ENCODE assay signal across 8 mouse cellular contexts in the genomic region with DNA sequence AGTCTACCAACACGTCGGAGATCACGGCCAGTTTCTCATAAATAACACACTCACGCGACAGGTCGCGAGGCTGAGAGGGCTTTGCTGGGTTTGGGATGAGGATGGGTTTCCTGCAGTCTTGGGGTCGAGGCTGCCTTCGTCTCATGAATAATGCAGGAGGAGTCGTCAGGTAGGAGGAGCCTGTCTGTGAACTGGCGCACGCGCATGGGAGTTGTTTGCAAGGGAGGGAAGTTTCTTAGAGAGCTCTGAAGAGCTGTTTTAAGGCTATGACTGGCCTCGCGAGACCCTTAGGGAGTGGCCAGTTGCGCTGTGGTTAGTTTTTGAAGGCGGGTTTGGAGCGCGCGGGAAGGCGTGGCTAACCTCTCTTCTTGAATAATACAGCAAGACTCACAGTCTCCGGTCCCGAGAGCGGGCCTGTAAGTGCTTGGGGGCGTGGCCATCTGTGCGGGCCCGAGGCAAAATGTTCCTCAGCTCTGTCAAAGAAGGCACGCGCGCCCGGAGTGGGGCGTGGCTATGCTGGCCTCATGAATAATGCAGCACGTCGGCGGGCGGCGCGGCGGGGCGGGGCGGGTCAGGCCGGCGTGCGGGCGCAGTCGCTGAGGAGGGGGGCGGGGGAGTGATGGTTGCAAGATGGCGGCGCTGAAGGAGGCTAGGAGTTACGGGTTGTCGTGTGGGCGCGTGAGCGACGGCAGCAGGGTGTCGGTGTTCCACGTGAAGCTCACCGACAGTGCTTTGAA. TPM values are rescaled to one million over a fixed set of nuclear protein-coding genes. Genes with fewer than 3 reads are reported as not detected.
DNase-seq lines count a peak whose midpoint lies in the region; ATAC-seq and TF ChIP-seq lines count a peak whose summit lies in the region.

Gene Ell (plus strand): TSS at position 381 of the 737 bp plus-strand sequence.

- no peak for TF ChIP-seq EP300 in CH12.LX (IDR thresholded peaks at IDR 0.05; ENCODE audit: low read length)

- H3K27ac ChIP-seq in CH12.LX (ENCODE audit: insufficient read depth, low read depth): peak within 1 kb of the TSS; percentile 91
- H3K27ac ChIP-seq in forebrain, embryonic 11.5 days (ENCODE audit: low read depth, low read length): peak within 1 kb of the TSS; percentile 85
- peak within 1 kb of the TSS; percentile 99 for H3K27ac ChIP-seq in heart, embryonic 16.5 days (ENCODE audit: low read length)
- H3K27ac ChIP-seq in liver, embryonic 15.5 days (replicated peaks): peak within 1 kb of the TSS; percentile 100
- peak within 1 kb of the TSS; percentile 81 for H3K27ac ChIP-seq in neural tube, embryonic 12.5 days

- in situ Hi-C loops in CH12.LX (cut with MboI; ENCODE audit: low pct_ligation_motif_present, low pct_unique_long_range_greater_than_20kb, low sequenced_read_pairs): no loop called here

- dilution Hi-C loops in CH12.LX (cut with MboI; ENCODE audit: extremely low pct_ligation_motif_present, extremely low pct_unique_long_range_greater_than_20kb, low sequenced_read_pairs): no loop called here

- H3K4me3 ChIP-seq in CH12.LX (replicated peaks in 1 of 3; ENCODE audit: low read depth in 2 of 3, low read length in 2 of 3, poor library complexity in 1 of 3): peak within 1 kb of the TSS; percentile 93 to 94 (median 94)
- H3K4me3 ChIP-seq in forebrain, embryonic 11.5 days (ENCODE audit: low read depth, low read length): peak within 1 kb of the TSS; percentile 78
- H3K4me3 ChIP-seq in heart, embryonic 16.5 days (ENCODE audit: low read length): peak within 1 kb of the TSS; percentile 94
- H3K4me3 ChIP-seq in liver, embryonic 15.5 days (replicated peaks): peak within 1 kb of the TSS; percentile 94
- peak within 1 kb of the TSS; percentile 73 for H3K4me3 ChIP-seq in neural tube, embryonic 12.5 days

- peak within 1 kb of the TSS; percentile 79 for H3K4me2 ChIP-seq in CH12.LX (ENCODE audit: insufficient read depth, low read depth, poor library complexity, severe bottlenecking)
- H3K4me2 ChIP-seq in forebrain, embryonic 11.5 days (ENCODE audit: low read depth, low read length, severe bottlenecking): peak within 1 kb of the TSS; percentile 96
- peak within 1 kb of the TSS; percentile 98 for H3K4me2 ChIP-seq in heart, embryonic 16.5 days (ENCODE audit: low read depth, low read length)
- peak within 1 kb of the TSS; percentile 99 for H3K4me2 ChIP-seq in liver, embryonic 15.5 days
- peak within 1 kb of the TSS; percentile 81 for H3K4me2 ChIP-seq in neural tube, embryonic 12.5 days (replicated peaks)

- no peaks in the 10 kb centered on the region for H3K9me3 ChIP-seq in CH12.LX (replicated peaks; ENCODE audit: low read length)
- H3K9me3 ChIP-seq in forebrain, embryonic 11.5 days (ENCODE audit: control insufficient read depth, low read length): no peaks in the 10 kb centered on the region
- no peaks in the 10 kb centered on the region for H3K9me3 ChIP-seq in heart, embryonic 16.5 days (replicated peaks; ENCODE audit: control insufficient read depth, low read length)
- H3K9me3 ChIP-seq in liver, embryonic 15.5 days (replicated peaks): no peaks in the 10 kb centered on the region
- no peaks in the 10 kb centered on the region for H3K9me3 ChIP-seq in neural tube, embryonic 12.5 days

- peak; percentile 90 for ATAC-seq in forebrain, embryonic 11.5 days (replicated peaks; ENCODE audit: low FRiP score)
- peak; percentile 89 for ATAC-seq in heart, embryonic 16.5 days (replicated peaks; ENCODE audit: extremely low read depth, insufficient read depth, low FRiP score)
- peak; percentile 79 for ATAC-seq in liver, embryonic 15.5 days (ENCODE audit: insufficient read depth)
- peak; percentile 88 for ATAC-seq in neural tube, embryonic 12.5 days (ENCODE audit: low FRiP score, low read depth)

- WGBS in forebrain, embryonic 11.5 days: under 1% methylated on average over 58 of the region's 58 CpGs
- WGBS in heart, embryonic 16.5 days: under 1% methylated on average over 57 of the region's 58 CpGs
- WGBS in liver, embryonic 15.5 days (ENCODE audit: insufficient replicate concordance): under 1% methylated on average over 58 of the region's 58 CpGs
- WGBS in neural tube, embryonic 12.5 days: 1% methylated on average over 58 of the region's 58 CpGs

- TF ChIP-seq POLR2A in CH12.LX (IDR thresholded peaks at IDR 0.05; ENCODE audit: low read depth, low read length): peak; percentile 75

- peaks cover 11 to 46% of the 10 kb centered on the region in 2 experiments for H3K4me1 ChIP-seq in CH12.LX (ENCODE audit: control insufficient read depth in 1 of 2, insufficient read depth in 2 of 2)
- peaks cover 9% of the 10 kb centered on the region; the same call in 1 of the 2 replicates for H3K4me1 ChIP-seq in forebrain, embryonic 11.5 days (replicated peaks; ENCODE audit: control insufficient read depth, insufficient read depth, low read length)
- H3K4me1 ChIP-seq in heart, embryonic 16.5 days (ENCODE audit: control insufficient read depth, insufficient read depth, low read length): peaks cover 26% of the 10 kb centered on the region
- peaks cover 61% of the 10 kb centered on the region for H3K4me1 ChIP-seq in liver, embryonic 15.5 days (replicated peaks)
- H3K4me1 ChIP-seq in neural tube, embryonic 12.5 days: peaks cover 26% of the 10 kb centered on the region

- H3K9ac ChIP-seq in CH12.LX (ENCODE audit: insufficient read depth, low read depth): peak within 1 kb of the TSS; percentile 90
- H3K9ac ChIP-seq in forebrain, embryonic 11.5 days (ENCODE audit: low read length): peak within 1 kb of the TSS; percentile 85
- H3K9ac ChIP-seq in heart, embryonic 16.5 days (ENCODE audit: low read length): peak within 1 kb of the TSS; percentile 95
- peak within 1 kb of the TSS; percentile 94 for H3K9ac ChIP-seq in liver, embryonic 15.5 days
- H3K9ac ChIP-seq in neural tube, embryonic 12.5 days: peak within 1 kb of the TSS; percentile 79

- no peak for TF ChIP-seq RAD21 in CH12.LX (IDR thresholded peaks at IDR 0.05; ENCODE audit: low read depth, low read length)

- no peaks in the 10 kb centered on the region for H3K27me3 ChIP-seq in CH12.LX (replicated peaks)
- no peaks in the 10 kb centered on the region for H3K27me3 ChIP-seq in forebrain, embryonic 11.5 days (ENCODE audit: control insufficient read depth, insufficient read depth, low read length)
- no peaks in the 10 kb centered on the region for H3K27me3 ChIP-seq in heart, embryonic 16.5 days (ENCODE audit: control insufficient read depth, insufficient read depth, low read length)
- no peaks in the 10 kb centered on the region for H3K27me3 ChIP-seq in liver, embryonic 15.5 days
- H3K27me3 ChIP-seq in neural tube, embryonic 12.5 days (replicated peaks): no peaks in the 10 kb centered on the region

- no peak for TF ChIP-seq CTCF in CH12.LX (conservative IDR thresholded peaks at IDR 0.05 in 1 of 2, IDR thresholded peaks at IDR 0.05 in 1 of 2; ENCODE audit: low read depth in 2 of 2, low read length in 2 of 2)

- peak; percentile 99 for DNase-seq in CH12.LX (ENCODE audit: extremely low read depth)
- peak; percentile 100 for DNase-seq in c-Kit-positive CD71-positive TER-119-negative erythroid progenitor cells, embryonic 14.5 days (ENCODE audit: low read depth)
- peak; percentile 100 for DNase-seq in forebrain, embryonic 11.5 days (ENCODE audit: low spot score)
- DNase-seq in kidney, postnatal 36 days: peak; percentile 100
- DNase-seq in telencephalon, adult 2 months (ENCODE audit: low read depth, low spot score): peak; percentile 98

- peaks cover 23 to 55% of the 10 kb centered on the region in 2 experiments for H3K36me3 ChIP-seq in CH12.LX (replicated peaks in 1 of 2; ENCODE audit: control insufficient read depth in 1 of 2, insufficient read depth in 1 of 2, low read length in 1 of 2)
- H3K36me3 ChIP-seq in forebrain, embryonic 11.5 days (ENCODE audit: control insufficient read depth, insufficient read depth, low read length): no peaks in the 10 kb centered on the region
- peaks cover 21% of the 10 kb centered on the region for H3K36me3 ChIP-seq in heart, embryonic 16.5 days (ENCODE audit: control insufficient read depth, insufficient read depth)
- peaks cover 35% of the 10 kb centered on the region for H3K36me3 ChIP-seq in liver, embryonic 15.5 days (replicated peaks)
- H3K36me3 ChIP-seq in neural tube, embryonic 12.5 days: peaks cover 32% of the 10 kb centered on the region

- peaks cover 30% of the 10 kb centered on the region for H3K79me2 ChIP-seq in CH12.LX (replicated peaks; ENCODE audit: control insufficient read depth, extremely low read depth, insufficient read depth, poor library complexity, severe bottlenecking)

TF ChIP-seq in CH12.LX, 34 proteins besides CTCF, POLR2A, EP300 and RAD21 (continues in another document):
- peak; percentile 17; the same call in 1 of the 2 replicates for TF ChIP-seq IRF4 (IDR thresholded peaks at IDR 0.05; ENCODE audit: low read depth, low read length)
- peak; percentile 60; the same call in 1 of the 2 replicates for TF ChIP-seq CHD1 (IDR thresholded peaks at IDR 0.05; ENCODE audit: low read depth, low read length)
- no peak for TF ChIP-seq RCOR1 (conservative IDR thresholded peaks at IDR 0.05; ENCODE audit: low read depth, low read length)
- no peak for TF ChIP-seq SMC3 (IDR thresholded peaks at IDR 0.05; ENCODE audit: low read depth, low read length)
- TF ChIP-seq USF1 (IDR thresholded peaks at IDR 0.05; ENCODE audit: low read depth, low read length): no peak
- TF ChIP-seq ZNF384 (IDR thresholded peaks at IDR 0.05; ENCODE audit: low read depth, low read length): no peak
- no peak for TF ChIP-seq ZKSCAN1 (IDR thresholded peaks at IDR 0.05; ENCODE audit: borderline replicate concordance, low read depth, low read length)
- peak; percentile 98 for TF ChIP-seq CHD2 (IDR thresholded peaks at IDR 0.05; ENCODE audit: low read length)
- TF ChIP-seq JUN (IDR thresholded peaks at IDR 0.05; ENCODE audit: insufficient read depth, low read depth, low read length): no peak
- TF ChIP-seq UBTF (IDR thresholded peaks at IDR 0.05; ENCODE audit: low read depth, low read length): no peak
- peak; percentile 44; the same call in 1 of the 2 replicates for TF ChIP-seq MEF2A (IDR thresholded peaks at IDR 0.05; ENCODE audit: borderline replicate concordance, low read depth, low read length)
- peak; percentile 23; the same call in 1 of the 2 replicates for TF ChIP-seq BHLHE40 (IDR thresholded peaks at IDR 0.05; ENCODE audit: low read depth, low read length)
- TF ChIP-seq MXI1 (IDR thresholded peaks at IDR 0.05; ENCODE audit: low read depth, low read length): peak; percentile 81
- TF ChIP-seq MAX (IDR thresholded peaks at IDR 0.05; ENCODE audit: low read length): peak; percentile 56
- TF ChIP-seq ZC3H11A (IDR thresholded peaks at IDR 0.05; ENCODE audit: low read depth, low read length): no peak

RNA-seq across cellular contexts. Expression of gene Ell, which starts in this region (rescaled TPM):
- total RNA-seq in CH12.LX (2012; rRNA removed) (9.8 TPM in 2 replicates), CH12.LX (2014; rRNA removed) (6.4 and 6.5 TPM in 2 replicates)
- 14.0 and 17.9 TPM in 2 replicates for polyA plus RNA-seq in CH12.LX (2012; ENCODE audit: insufficient read length, low read depth)
- polyA plus RNA-seq in forebrain, embryonic 11.5 days (2014; fragmentation: Nextera tagmentation; extraction: Ambion mirVana): 21.8 and 22.2 TPM in 2 replicates
- 14.0 and 15.4 TPM in 2 replicates for polyA plus RNA-seq in heart, embryonic 16.5 days (2015; fragmentation: Nextera tagmentation; extraction: Ambion mirVana)
- 11.8 and 14.2 TPM in 2 replicates for polyA plus RNA-seq in liver, embryonic 15.5 days (2015; fragmentation: Nextera tagmentation; extraction: Ambion mirVana)
- polyA plus RNA-seq in neural tube, embryonic 12.5 days (2016; fragmentation: Nextera tagmentation; extraction: Ambion mirVana): 17.8 and 19.5 TPM in 2 replicates

Comparison
In these comparisons a context has a peak if more than half of its experiments do, and no peak if none do; other contexts are left out.
1. Peak in every context shown above with its lines: DNase-seq, ATAC-seq, H3K4me3 ChIP-seq and H3K27ac ChIP-seq.